Mouse (Mus musculus): ENCODE results near the gene Mms19.

DNA sequence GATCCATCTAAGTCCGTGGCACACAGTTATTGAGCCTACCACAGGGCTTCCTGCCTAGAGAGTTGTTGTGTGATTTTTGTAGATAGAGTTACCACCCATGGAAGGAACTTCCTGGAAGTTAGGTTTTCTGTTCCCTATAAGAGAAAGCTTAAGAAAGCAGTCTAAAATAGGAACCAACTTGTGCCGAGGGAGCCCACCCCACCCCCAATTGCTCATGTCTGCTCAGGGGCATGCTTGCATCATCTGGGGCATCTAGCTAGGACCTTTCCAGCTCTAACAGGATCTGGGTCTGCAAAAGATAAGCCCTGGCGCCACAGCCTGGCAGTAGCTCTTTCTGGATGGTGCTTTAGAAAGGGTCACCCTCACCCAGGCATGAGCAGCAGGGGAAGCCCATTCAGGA is 24.7 kb upstream of the Mms19 start:
- TF ChIP-seq CTCF (IDR thresholded peaks at IDR 0.05; ENCODE audit: borderline replicate concordance, insufficient read depth, low read depth, low read length) (no peak), POLR2A (IDR thresholded peaks at IDR 0.05; ENCODE audit: borderline replicate concordance, insufficient read depth, low read length) (no peak)

Measured in cerebellum, adult 2 months (tissue).